Mouse (Mus musculus) G1E (cell line): ENCODE results near the gene Gpr25.

Experiments
- CTCF ChIP-seq: IDR thresholded peaks from 2 replicates; pipeline ENCODE4 v1.5.1; 2012; ENCODE audit warnings: low read depth, low read length, inconsistent platforms, mixed read lengths
- GATA1 ChIP-seq: IDR thresholded peaks from 2 replicates; pipeline ENCODE4 v1.6.1; 2012; ENCODE audit warnings: borderline replicate concordance, low read length, inconsistent platforms, mixed read lengths
- GATA2 ChIP-seq: IDR thresholded peaks from 2 replicates; pipeline ENCODE4 v1.6.1; 2012; ENCODE audit warnings: low read depth, low read length, inconsistent platforms, borderline replicate concordance
- POLR2AphosphoS5 ChIP-seq: IDR thresholded peaks from 2 replicates; pipeline ENCODE4 v1.6.1; 2012; ENCODE audit warnings: low read depth, low read length, inconsistent platforms; ENCODE audit not compliant: insufficient replicate concordance
- TAL1 ChIP-seq: conservative IDR thresholded peaks from 2 replicates; pipeline ENCODE4 v1.6.1; 2012; ENCODE audit warnings: low read depth, low read length, inconsistent platforms, mixed read lengths

GRCm38 (mm10) chr1:136231596-136231995, 29.1 kb downstream of the Gpr25 start:
- no peak for TF ChIP-seq TAL1
- no peak for TF ChIP-seq GATA2
- no peak for TF ChIP-seq CTCF
- TF ChIP-seq GATA1: no peak
- TF ChIP-seq POLR2AphosphoS5: no peak
